Mouse (Mus musculus) neural tube, embryonic 13.5 days (tissue): Measurements from ENCODE around the gene Cryzl2. TPM values are rescaled to one million over a fixed set of nuclear protein-coding genes. Genes with fewer than 3 reads are reported as not detected.

Experiments used
- ATAC-seq: fragments of 200-750 bp; cut with Nextera tagmentation; 2 replicates; pipeline ENCODE4 v1.8.0; 2017; ENCODE audit warnings: low read depth, mild to moderate bottlenecking, moderate TSS enrichment, moderate library complexity
- H3K27ac ChIP-seq: fragments of 300-500 bp; sonication (generic); replicated peaks from 2 replicates; pipeline ENCODE4 v1.5.1; 2015; ENCODE audit warnings: moderate library complexity, mild to moderate bottlenecking, inconsistent platforms
- H3K27me3 ChIP-seq: fragments of 300-500 bp; sonication (generic); 2 replicates; pipeline ENCODE4 v1.6.1; 2015; ENCODE audit warnings: mild to moderate bottlenecking, inconsistent platforms
- H3K36me3 ChIP-seq: fragments of 300-500 bp; sonication (generic); 2 replicates; pipeline ENCODE4 v1.6.1; 2015; ENCODE audit warnings: mild to moderate bottlenecking, inconsistent platforms
- H3K4me1 ChIP-seq: fragments of 300-500 bp; sonication (generic); replicated peaks from 2 replicates; pipeline ENCODE4 v1.6.1; 2015; ENCODE audit warnings: inconsistent platforms
- H3K4me2 ChIP-seq: fragments of 300-500 bp; sonication (generic); 2 replicates; pipeline ENCODE4 v1.6.1; 2015; ENCODE audit warnings: inconsistent platforms, mild to moderate bottlenecking, moderate library complexity
- H3K4me3 ChIP-seq: fragments of 300-500 bp; sonication (generic); 2 replicates; pipeline ENCODE4 v1.5.1; 2015; ENCODE audit warnings: mild to moderate bottlenecking, inconsistent platforms
- H3K9ac ChIP-seq: fragments of 300-500 bp; sonication (generic); 2 replicates; pipeline ENCODE4 v1.6.1; 2015; ENCODE audit warnings: moderate library complexity, mild to moderate bottlenecking, inconsistent platforms
- H3K9me3 ChIP-seq: fragments of 300-500 bp; sonication (generic); 2 replicates; pipeline ENCODE4 v1.6.1; 2016; ENCODE audit warnings: inconsistent platforms
- WGBS: fragments of 180-500 bp; shearing (Covaris S2); methylation state at CpG from one replicate; pipeline ENCODE4 v1.1.7; 2015; 5-methylcytosine and 5-hydroxymethylcytosine counted together
- polyA plus RNA-seq: library from polyadenylated mRNA; unstranded; fragments of >200 nt; fragmentation: Nextera tagmentation; extraction: Ambion mirVana; gene quantifications from 2 replicates; pipeline ENCODE4 v1.2.1, GENCODE M21; 2015

Gene Cryzl2
- polyA plus RNA-seq, 1 experiment from 2014 or later = 7.6 TPM

DNA sequence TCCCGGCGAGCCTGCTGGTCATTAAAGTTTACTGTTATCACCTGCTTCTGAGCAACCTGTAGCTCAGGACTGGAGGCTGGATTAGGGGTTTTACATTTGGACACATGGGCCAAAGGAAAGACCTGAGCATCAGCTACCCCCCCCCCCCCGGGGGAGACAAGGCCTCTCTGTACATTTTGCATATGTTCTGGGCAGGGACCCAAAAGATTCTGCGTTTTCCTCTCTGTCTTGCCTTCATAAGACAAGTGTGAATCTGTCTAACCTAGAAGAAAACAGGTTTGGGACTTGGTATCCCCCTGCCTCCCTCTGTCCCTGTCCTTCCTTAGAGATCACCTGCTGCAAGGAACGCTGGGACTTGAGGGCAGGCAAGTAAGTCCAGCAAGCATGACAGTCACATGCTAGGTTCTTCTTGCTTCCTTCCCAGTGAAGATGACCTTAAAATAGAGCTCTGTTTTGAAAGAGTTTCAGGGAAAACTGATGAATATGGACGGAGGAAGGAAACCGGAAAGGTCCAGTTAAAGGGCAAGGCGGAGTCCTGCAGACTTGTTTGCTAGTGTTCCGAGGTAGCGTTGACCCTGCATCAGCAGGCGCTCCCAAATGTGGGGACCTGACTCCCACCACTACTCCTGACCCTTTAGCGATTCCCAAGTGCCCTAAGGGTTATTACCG lies 13.6 kb upstream of the Cryzl2 start:
- WGBS = 65% methylated on average over 13 of the region's 13 CpGs
- no peaks in the 10 kb centered on the region for H3K36me3 ChIP-seq
- H3K9me3 ChIP-seq = no peaks in the 10 kb centered on the region
- H3K4me1 ChIP-seq = peaks cover 64% of the 10 kb centered on the region
- no peak overlapping the region for H3K4me2 ChIP-seq
- H3K9ac ChIP-seq = no peak overlapping the region
- no peak overlapping the region for H3K4me3 ChIP-seq
- ATAC-seq = no peak
- no peak overlapping the region for H3K27ac ChIP-seq
- peaks cover 3% of the 10 kb centered on the region; the same call in 1 of the 2 replicates for H3K27me3 ChIP-seq

DNA sequence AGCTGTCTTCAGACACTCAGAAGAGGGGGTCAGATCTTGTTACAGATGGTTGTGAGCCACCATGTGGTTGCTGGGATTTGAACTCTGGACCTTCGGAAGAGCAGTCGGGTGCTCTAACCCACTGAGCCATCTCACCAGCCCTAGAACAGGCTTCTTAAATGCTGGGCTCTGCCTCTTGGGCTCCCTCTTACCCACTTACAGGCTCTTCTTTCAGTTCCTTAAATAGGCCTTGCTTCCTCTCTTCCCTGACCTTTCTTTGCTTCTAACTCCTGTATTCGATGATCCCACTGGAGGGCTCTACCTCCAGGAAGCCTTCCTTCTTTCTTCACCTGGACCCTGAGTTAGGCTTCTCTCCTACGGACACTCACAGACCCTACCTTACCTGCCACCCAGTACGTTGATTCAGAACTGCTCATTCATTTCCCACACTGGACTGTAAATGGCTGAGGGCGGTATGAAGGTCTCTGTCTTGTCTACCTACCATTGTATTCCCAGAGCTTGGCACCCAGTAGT lies 12.9 kb upstream of the Cryzl2 start:
- Histone ChIP-seq H3K9ac (no peak overlapping the region), H3K4me3 (no peak overlapping the region), H3K9me3 (no peaks in the 10 kb centered on the region), H3K27ac (no peak overlapping the region), H3K27me3 (peaks cover 4% of the 10 kb centered on the region; the same call in 1 of the 2 replicates), H3K4me2 (no peak overlapping the region), H3K36me3 (no peaks in the 10 kb centered on the region), H3K4me1 (peaks cover 64% of the 10 kb centered on the region)
- ATAC-seq = no peak
- 89% methylated on average over 6 of the region's 6 CpGs for WGBS

DNA sequence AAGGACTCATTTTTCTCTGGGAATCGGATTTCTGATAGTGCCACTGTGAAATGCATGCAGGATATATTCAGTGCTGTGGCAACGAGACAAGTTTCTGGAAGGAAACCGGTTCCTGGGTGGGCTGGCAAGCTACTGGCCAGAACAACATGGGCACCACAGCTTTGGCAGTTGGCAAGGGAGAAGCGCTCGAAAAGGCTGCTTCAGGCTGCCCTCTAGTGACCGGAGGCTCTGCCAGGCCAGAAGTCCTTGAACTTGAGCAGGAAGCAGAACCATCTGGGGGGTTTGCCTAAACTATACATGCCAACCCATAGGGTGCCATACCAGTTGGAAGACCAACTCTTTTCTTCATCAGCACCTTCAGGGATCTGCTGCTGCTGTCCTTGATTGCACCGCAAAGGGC lies 12.1 kb upstream of the Cryzl2 start:
- H3K4me3 ChIP-seq = no peak overlapping the region
- no peak overlapping the region for H3K9ac ChIP-seq
- no peaks in the 10 kb centered on the region for H3K9me3 ChIP-seq
- peaks cover 63% of the 10 kb centered on the region for H3K4me1 ChIP-seq
- WGBS = 65% methylated on average over 7 of the region's 7 CpGs
- no peak overlapping the region for H3K27ac ChIP-seq
- ATAC-seq = no peak
- no peak overlapping the region for H3K4me2 ChIP-seq
- H3K36me3 ChIP-seq = no peaks in the 10 kb centered on the region
- H3K27me3 ChIP-seq = peaks cover 8% of the 10 kb centered on the region; the same call in 1 of the 2 replicates

DNA sequence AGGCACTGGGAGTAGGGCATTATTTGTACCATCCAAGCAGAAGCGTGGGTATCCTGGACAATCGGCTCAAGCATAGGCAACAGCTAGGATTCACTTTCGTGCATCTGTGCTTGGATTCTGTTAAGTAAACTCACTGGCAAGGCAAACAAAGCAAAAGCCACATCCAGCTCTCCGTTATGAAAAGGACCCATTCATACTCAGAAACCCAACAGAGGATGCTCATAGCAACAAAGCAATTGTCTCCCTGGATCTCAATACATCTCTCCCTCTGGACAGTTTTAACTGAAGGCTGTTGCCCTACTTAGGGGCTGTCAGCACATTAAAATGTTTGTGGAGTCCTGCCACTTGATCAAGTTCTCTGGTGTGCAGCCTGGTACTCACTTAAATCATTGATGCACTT lies 11.2 kb upstream of the Cryzl2 start:
- Histone ChIP-seq H3K27me3 (peaks cover 8% of the 10 kb centered on the region; the same call in 1 of the 2 replicates), H3K4me1 (peaks cover 58% of the 10 kb centered on the region), H3K4me3 (no peak overlapping the region), H3K9ac (no peak overlapping the region), H3K9me3 (no peaks in the 10 kb centered on the region), H3K27ac (no peak overlapping the region), H3K36me3 (no peaks in the 10 kb centered on the region), H3K4me2 (no peak overlapping the region)
- WGBS = 41% methylated on average over 4 of the region's 4 CpGs
- ATAC-seq = no peak

DNA sequence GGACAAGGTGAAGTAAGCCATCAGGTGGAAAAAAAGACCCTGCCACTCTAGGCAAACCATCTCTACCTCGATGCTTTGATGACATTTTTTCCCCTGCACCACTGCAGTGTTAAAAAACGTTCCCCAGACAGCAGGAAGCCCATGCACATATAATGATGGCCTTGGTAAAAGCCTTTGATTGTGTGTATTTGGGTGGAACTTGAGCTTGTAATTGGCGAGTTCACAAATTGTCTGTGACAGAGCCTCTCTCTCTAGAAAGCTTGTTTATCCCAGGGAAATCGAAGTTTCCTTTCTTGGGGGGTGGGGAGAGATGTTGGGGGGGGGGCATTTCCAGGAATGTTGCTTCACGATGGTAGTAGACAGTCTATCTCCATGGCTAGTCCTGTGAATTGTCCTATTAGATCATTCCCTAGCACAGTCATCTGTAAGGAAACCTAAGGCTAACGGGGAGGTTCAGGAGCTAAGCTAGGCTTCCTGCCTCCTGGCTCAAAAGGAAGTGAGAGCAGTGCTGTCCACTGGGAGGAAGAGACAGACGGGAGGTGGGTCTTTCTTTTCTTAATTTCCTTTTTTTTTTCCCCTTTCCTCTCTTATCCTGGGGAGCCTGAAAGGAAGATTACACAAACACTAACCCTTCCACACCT lies 10.1 kb upstream of the Cryzl2 start:
- Histone ChIP-seq H3K4me2 (no peak overlapping the region), H3K36me3 (no peaks in the 10 kb centered on the region), H3K27me3 (peaks cover 8% of the 10 kb centered on the region; the same call in 1 of the 2 replicates), H3K4me3 (no peak overlapping the region), H3K9ac (no peak overlapping the region), H3K9me3 (no peaks in the 10 kb centered on the region), H3K4me1 (peaks cover 59% of the 10 kb centered on the region), H3K27ac (0 out of 2 replicates have a peak overlapping the region, but pooled peaks have one; percentile 23)
- no peak for ATAC-seq
- 30% methylated on average over 7 of the region's 7 CpGs for WGBS

DNA sequence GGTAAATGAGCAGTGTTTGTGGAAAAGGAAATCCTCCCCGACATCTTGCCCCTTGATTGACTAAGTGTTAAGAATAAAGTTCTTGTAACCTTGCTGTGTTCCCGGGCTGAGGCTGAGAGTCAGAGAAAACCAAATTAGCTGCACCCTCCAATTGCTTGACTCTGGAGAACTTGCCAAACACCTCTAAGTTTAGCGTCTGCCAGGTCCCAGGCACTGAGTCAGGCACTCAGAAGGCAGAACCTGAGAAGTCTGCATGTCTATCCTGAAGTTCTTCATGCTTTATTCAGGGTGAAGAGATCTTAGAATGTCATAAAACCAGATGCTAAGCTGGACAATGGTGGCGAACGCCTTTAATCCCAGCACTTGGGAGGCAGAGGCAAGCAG lies 9.6 kb upstream of the Cryzl2 start:
- Histone ChIP-seq H3K4me3 (no peak overlapping the region), H3K4me1 (peaks cover 54% of the 10 kb centered on the region), H3K36me3 (no peaks in the 10 kb centered on the region), H3K9me3 (no peaks in the 10 kb centered on the region), H3K27ac (no peak overlapping the region), H3K27me3 (peaks cover 8% of the 10 kb centered on the region; the same call in 1 of the 2 replicates), H3K9ac (no peak overlapping the region), H3K4me2 (no peak overlapping the region)
- ATAC-seq = no peak
- WGBS = 81% methylated on average over 5 of the region's 5 CpGs

DNA sequence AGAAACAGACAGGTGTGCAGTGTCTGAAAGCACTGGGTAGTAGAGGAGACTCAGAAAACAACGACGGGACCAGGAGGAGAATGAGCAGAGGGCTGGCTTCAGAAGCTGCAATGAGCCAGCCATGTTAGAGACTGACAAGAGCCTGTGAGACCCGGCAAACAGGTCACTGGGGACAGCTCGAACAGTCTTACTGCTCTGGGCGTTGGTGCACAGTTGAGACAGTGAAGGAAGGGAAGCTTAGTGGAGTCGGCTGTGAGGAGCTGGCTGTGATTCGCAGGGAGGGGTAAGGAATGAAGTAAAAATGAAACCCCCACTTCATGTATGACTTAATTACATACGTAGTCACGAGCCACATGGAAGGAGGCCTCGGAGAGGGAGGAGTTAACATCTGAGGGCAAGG lies 8.8 kb upstream of the Cryzl2 start:
- H3K4me3 ChIP-seq = peak overlapping the region; percentile 17
- H3K9ac ChIP-seq = peak overlapping the region; percentile 52
- WGBS = 12% methylated on average over 10 of the region's 10 CpGs
- H3K36me3 ChIP-seq = no peaks in the 10 kb centered on the region
- peak overlapping the region; percentile 51 for H3K4me2 ChIP-seq
- no peak for ATAC-seq
- no peaks in the 10 kb centered on the region for H3K9me3 ChIP-seq
- peaks cover 8% of the 10 kb centered on the region; the same call in 1 of the 2 replicates for H3K27me3 ChIP-seq
- no peak overlapping the region for H3K27ac ChIP-seq
- H3K4me1 ChIP-seq = peaks cover 47% of the 10 kb centered on the region

DNA sequence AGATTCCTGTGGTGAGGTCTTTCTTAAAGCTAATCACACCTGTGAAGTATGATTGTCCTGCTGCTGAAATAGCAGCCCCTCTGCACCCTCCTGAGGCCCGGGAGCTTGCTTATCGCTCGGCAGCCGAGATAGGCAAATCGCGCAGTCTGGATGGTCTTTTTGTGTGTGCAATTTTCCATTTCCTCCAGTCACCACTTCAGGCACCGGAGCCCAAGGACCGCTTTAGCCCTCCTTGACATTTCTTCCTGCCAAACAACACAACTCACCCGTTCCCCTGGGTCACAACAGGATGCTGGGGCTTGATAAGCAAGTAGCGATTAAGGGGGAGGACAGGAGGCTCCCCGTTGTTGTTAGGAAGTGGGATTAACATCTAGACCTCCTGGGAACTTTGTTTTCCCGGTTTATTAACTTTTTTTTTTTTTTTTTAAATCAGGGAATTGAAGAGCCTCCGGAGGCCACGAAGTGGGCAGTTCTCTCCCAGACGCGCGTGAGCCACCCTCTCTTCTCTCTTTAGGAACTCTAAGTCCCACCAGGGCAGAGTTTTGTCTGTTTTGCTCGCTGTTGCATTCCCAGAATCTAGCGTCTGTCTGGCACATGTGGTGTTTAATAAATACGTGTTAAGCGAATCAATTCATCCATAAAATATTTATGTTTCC lies 8.3 kb upstream of the Cryzl2 start:
- peak overlapping the region; percentile 17 for H3K4me3 ChIP-seq
- H3K9ac ChIP-seq = peak overlapping the region; percentile 52
- H3K4me2 ChIP-seq = peak overlapping the region; percentile 51
- no peak overlapping the region for H3K27ac ChIP-seq
- peaks cover 5% of the 10 kb centered on the region; the same call in 1 of the 2 replicates for H3K27me3 ChIP-seq
- WGBS = 11% methylated on average over 21 of the region's 21 CpGs
- H3K9me3 ChIP-seq = no peaks in the 10 kb centered on the region
- peaks cover 43% of the 10 kb centered on the region for H3K4me1 ChIP-seq
- ATAC-seq = no peak
- no peaks in the 10 kb centered on the region for H3K36me3 ChIP-seq

DNA sequence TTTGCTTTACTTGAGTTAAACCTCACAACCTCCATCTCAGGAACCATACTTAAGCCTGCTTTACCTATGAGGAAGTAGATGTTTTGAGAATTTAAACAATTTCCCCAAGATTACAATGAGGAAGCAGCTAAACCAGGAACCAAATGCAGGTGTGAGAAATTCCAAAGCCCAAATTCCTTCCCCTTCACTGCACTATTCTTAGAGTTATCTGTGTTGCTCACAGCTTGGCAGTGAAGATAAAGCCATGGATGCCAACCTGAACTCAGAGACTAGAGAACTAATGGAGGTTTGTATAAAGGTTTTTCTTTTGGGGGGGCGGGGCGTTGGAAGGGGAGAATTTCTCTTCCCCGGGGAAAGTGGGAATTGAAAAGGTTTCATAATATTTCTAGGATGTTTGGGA lies 6.1 kb upstream of the Cryzl2 start:
- no peak for ATAC-seq
- no peaks in the 10 kb centered on the region for H3K36me3 ChIP-seq
- H3K4me2 ChIP-seq = no peak overlapping the region
- H3K4me1 ChIP-seq = peaks cover 37% of the 10 kb centered on the region
- no peak overlapping the region for H3K27ac ChIP-seq
- WGBS = 78% methylated on average over 3 of the region's 3 CpGs
- no peak overlapping the region for H3K9ac ChIP-seq
- H3K4me3 ChIP-seq = no peak overlapping the region
- H3K9me3 ChIP-seq = no peaks in the 10 kb centered on the region
- peaks cover 5% of the 10 kb centered on the region; the same call in 1 of the 2 replicates for H3K27me3 ChIP-seq

DNA sequence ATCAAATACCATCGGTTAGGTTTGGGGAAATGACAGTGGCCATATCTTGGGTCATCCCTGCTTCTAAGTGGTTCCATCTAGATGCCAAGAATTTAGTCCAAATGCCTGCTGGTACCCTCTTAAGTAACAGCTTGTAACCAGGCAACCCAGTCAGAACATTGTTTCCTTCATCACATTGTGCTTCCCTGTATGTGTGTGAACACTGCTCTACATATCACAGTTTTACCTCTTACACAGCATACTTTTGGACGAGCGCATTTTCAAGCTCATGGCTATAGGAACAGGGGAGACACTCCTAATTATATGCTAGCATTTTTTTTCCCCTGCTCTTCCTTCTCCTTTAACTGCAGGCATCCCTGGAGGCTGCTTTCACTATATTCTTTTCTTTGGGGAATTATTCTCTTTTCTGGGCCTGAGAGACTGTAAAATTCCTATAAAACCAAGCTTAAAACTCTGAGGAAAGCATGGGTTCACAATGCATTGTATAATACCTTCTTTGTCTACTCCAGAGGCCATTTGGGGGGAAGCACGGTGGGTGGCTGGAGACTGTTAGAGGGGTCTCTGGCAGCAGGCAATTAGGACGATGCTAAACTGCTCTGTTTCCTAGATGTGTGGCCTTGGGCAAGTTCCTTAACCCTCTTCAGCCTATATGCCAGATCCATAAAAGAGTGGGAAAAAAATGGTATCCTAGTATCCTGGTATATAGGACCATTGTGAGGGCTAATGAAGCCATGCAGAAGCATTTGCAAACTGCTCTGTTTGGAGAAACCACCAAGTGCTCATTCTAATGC lies 5.4 kb upstream of the Cryzl2 start:
- H3K27me3 ChIP-seq = peaks cover 5% of the 10 kb centered on the region; the same call in 1 of the 2 replicates
- no peak overlapping the region for H3K4me3 ChIP-seq
- H3K36me3 ChIP-seq = no peaks in the 10 kb centered on the region
- H3K9me3 ChIP-seq = no peaks in the 10 kb centered on the region
- H3K9ac ChIP-seq = no peak overlapping the region
- H3K4me2 ChIP-seq = no peak overlapping the region
- WGBS = 22% methylated on average over 5 of the region's 5 CpGs
- 0 out of 2 replicates have a peak, but pooled peaks have one; percentile 17 for ATAC-seq
- H3K27ac ChIP-seq = no peak overlapping the region
- H3K4me1 ChIP-seq = peaks cover 31% of the 10 kb centered on the region

DNA sequence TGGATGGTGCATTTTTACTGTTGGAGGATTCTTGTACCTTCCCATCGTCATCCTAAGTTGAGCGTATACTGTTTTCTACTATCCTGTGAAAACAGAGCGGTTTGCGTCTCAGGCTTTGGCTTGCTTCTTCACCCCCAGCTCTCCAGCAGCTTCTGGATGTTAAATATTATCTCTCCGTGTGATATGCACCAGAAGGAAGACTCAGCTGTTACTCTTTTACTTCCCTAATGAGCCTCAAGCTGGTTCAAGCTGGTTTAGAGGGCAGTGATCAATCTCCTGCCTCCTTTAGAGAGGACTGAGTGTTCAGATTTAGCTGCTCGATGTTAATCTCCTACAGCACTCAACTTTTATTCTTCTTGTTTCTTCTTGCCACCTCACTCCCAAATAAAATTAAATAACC lies 3.5 kb upstream of the Cryzl2 start:
- Histone ChIP-seq H3K4me3 (no peak overlapping the region), H3K4me1 (peaks cover 32% of the 10 kb centered on the region), H3K27ac (no peak overlapping the region), H3K9me3 (no peaks in the 10 kb centered on the region), H3K9ac (no peak overlapping the region), H3K4me2 (no peak overlapping the region), H3K36me3 (no peaks in the 10 kb centered on the region), H3K27me3 (0 out of 2 replicates have a peak, but pooled peaks cover 5% of the 10 kb centered on the region)
- no peak for ATAC-seq
- 71% methylated on average over 6 of the region's 6 CpGs for WGBS
